Mouse (Mus musculus) small intestine, adult 2 months (tissue): ENCODE measurements around the gene Tdrd1. TPM values are rescaled to one million over a fixed set of nuclear protein-coding genes. Genes with fewer than 3 reads are reported as not detected.
A peak's percentile ranks its signal among the peaks of the same experiment; 100 is the strongest.
"Not testable (repeated sequence)": the region's sequence is repeated elsewhere in the genome, so short reads cannot be mapped to it uniquely, and the experiment has no call there.

Experiments
- H3K27ac ChIP-seq: fragments of 200-500 bp; 2 replicates; pipeline ENCODE4 v1.5.1; 2012; ENCODE audit warnings: low read depth, low read length, control low read depth, inconsistent platforms; ENCODE audit not compliant: insufficient read depth
- H3K27me3 ChIP-seq: fragments of 200-500 bp; 2 replicates; pipeline ENCODE4 v1.6.1; 2012; ENCODE audit warnings: mild to moderate bottlenecking, moderate library complexity, low read length, inconsistent platforms; ENCODE audit not compliant: control insufficient read depth, insufficient read depth
- H3K36me3 ChIP-seq: fragments of 200-500 bp; 2 replicates; pipeline ENCODE4 v1.6.1; 2012; ENCODE audit warnings: mild to moderate bottlenecking, low read length, control low read depth, inconsistent platforms; ENCODE audit not compliant: control insufficient read depth, insufficient read depth
- H3K4me1 ChIP-seq: fragments of 200-500 bp; 2 replicates; pipeline ENCODE4 v1.6.1; 2012; ENCODE audit warnings: low read length, inconsistent platforms, mixed read lengths; ENCODE audit not compliant: control insufficient read depth, insufficient read depth, insufficient read length
- H3K4me3 ChIP-seq: fragments of 200-500 bp; 2 replicates; pipeline ENCODE4 v1.5.1; 2012; ENCODE audit warnings: low read depth, mild to moderate bottlenecking, control low read depth, inconsistent platforms, low read length, moderate library complexity
- CTCF ChIP-seq: fragments of 200-500 bp; IDR thresholded peaks from 2 replicates; pipeline ENCODE4 v1.5.1; 2012; ENCODE audit warnings: low read depth, mild to moderate bottlenecking, control low read depth, inconsistent platforms, low read length, moderate library complexity, mixed read lengths; ENCODE audit not compliant: insufficient replicate concordance, insufficient read length; ENCODE audit errors: extremely low read depth
- POLR2A ChIP-seq: fragments of 200-500 bp; IDR thresholded peaks from 2 replicates; pipeline ENCODE4 v1.6.1; 2012; ENCODE audit warnings: low read depth, mild to moderate bottlenecking, control low read depth, inconsistent platforms, low read length, moderate library complexity
- WGBS: fragments of 180-500 bp; shearing (Covaris S2); methylation state at CpG from one replicate; pipeline ENCODE4 v1.1.7; 2018; 5-methylcytosine and 5-hydroxymethylcytosine counted together
- polyA plus RNA-seq: library from polyadenylated mRNA; depleted of rRNA; stranded (reverse); fragments of >200 nt; gene quantifications from 2 replicates; pipeline ENCODE4 v1.2.3, GENCODE M21; 2012; rRNA removed

The Tdrd1 gene
- 0.05 and 0.10 TPM in 2 replicates for polyA plus RNA-seq

- TF ChIP-seq POLR2A (no peak), CTCF (no peak)
- Histone ChIP-seq H3K4me3 (peak within 1 kb of the TSS; percentile 33), H3K4me1 (no peaks in the 10 kb centered on the region; the same call in 1 of the 2 replicates), H3K27ac (no peak within 1 kb of the TSS), H3K36me3 (no peaks in the 10 kb centered on the region), H3K27me3 (no peaks in the 10 kb centered on the region)
- WGBS: 47% methylated on average over 44 of the region's 44 CpGs
These were observed at the start of gene Tdrd1 for GRCm38 (mm10) chr19:56826047-56826631. Tdrd1 (plus strand) TSS chr19:56826209.

GRCm38 (mm10) chr19:56776719-56777382 lies 49.2 kb upstream of the Tdrd1 start:
- 0 out of 2 replicates have a peak overlapping the region, but pooled peaks have one; percentile 2 for H3K4me3 ChIP-seq
- no peaks in the 10 kb centered on the region for H3K27me3 ChIP-seq
- H3K27ac ChIP-seq: no peak overlapping the region
- TF ChIP-seq CTCF (peak; percentile 83; the same call in 1 of the 2 replicates), POLR2A (no peak)
- H3K4me1 ChIP-seq: peaks cover 11% of the 10 kb centered on the region
- 15% methylated on average over 16 of the region's 16 CpGs for WGBS
- no peaks in the 10 kb centered on the region for H3K36me3 ChIP-seq

- not testable (repeated sequence) for H3K4me1 ChIP-seq, H3K4me3 ChIP-seq, H3K27ac ChIP-seq, H3K27me3 ChIP-seq, H3K36me3 ChIP-seq
- 94% methylated on average over 7 of the region's 7 CpGs for WGBS
These were observed 47.5 kb upstream of the Tdrd1 start for GRCm38 (mm10) chr19:56778532-56778931.

- H3K36me3 ChIP-seq: peaks cover 35% of the 10 kb centered on the region
- 88% methylated on average over 7 of the region's 7 CpGs for WGBS
- H3K4me3 ChIP-seq: no peak overlapping the region
- H3K27ac ChIP-seq: no peak overlapping the region
- H3K4me1 ChIP-seq: no peaks in the 10 kb centered on the region
- TF ChIP-seq CTCF (no peak), POLR2A (no peak)
- H3K27me3 ChIP-seq: no peaks in the 10 kb centered on the region
These were observed 38.1 kb upstream of the Tdrd1 start for GRCm38 (mm10) chr19:56787911-56788310.

GRCm38 (mm10) chr19:56788952-56789351 lies 37.1 kb upstream of the Tdrd1 start:
- H3K36me3 ChIP-seq: peaks cover 44% of the 10 kb centered on the region
- H3K27ac ChIP-seq: no peak overlapping the region
- no peaks in the 10 kb centered on the region for H3K27me3 ChIP-seq
- WGBS: 88% methylated on average over 5 of the region's 5 CpGs
- H3K4me3 ChIP-seq: no peak overlapping the region
- no peaks in the 10 kb centered on the region for H3K4me1 ChIP-seq
- no peak for TF ChIP-seq POLR2A
- no peak for TF ChIP-seq CTCF

- H3K4me1 ChIP-seq: no peaks in the 10 kb centered on the region
- TF ChIP-seq CTCF: no peak
- no peak for TF ChIP-seq POLR2A
- no peaks in the 10 kb centered on the region for H3K27me3 ChIP-seq
- H3K36me3 ChIP-seq: peaks cover 73% of the 10 kb centered on the region
- whole genome bisulfite sequencing: 88% methylated on average over 11 of the region's 11 CpGs
- H3K4me3 ChIP-seq: no peak overlapping the region
- no peak overlapping the region for H3K27ac ChIP-seq
These were observed 28.6 kb upstream of the Tdrd1 start for GRCm38 (mm10) chr19:56797376-56797775.

- 81% methylated on average over 8 of the region's 8 CpGs for WGBS
- H3K27ac ChIP-seq: no peak overlapping the region
- peaks cover 73% of the 10 kb centered on the region for H3K36me3 ChIP-seq
- no peak overlapping the region for H3K4me3 ChIP-seq
- H3K4me1 ChIP-seq: no peaks in the 10 kb centered on the region
- no peak for TF ChIP-seq POLR2A
- TF ChIP-seq CTCF: no peak
- no peaks in the 10 kb centered on the region for H3K27me3 ChIP-seq
These were observed 25.8 kb upstream of the Tdrd1 start for GRCm38 (mm10) chr19:56800226-56800625.
